29 mouse cellular contexts compared by ENCODE assay signal in the genomic region with DNA sequence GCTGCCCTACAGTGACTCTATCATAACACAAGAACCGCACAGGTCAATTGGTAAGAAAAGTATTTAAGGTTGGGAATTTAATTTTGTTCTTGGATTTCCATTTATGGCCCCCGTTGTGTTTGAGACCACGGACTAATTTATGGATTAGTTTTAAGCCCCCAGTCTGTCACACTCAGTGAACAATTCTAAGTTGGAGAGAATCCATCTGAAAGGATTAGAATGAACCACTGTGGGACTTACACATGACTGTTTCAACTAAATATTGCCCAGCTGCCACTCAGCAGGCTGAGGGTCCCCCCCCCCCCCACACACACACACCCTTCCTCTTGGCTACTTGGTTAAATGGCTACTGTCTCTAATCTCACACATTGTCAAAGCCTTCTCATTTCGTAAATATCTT.
A peak's percentile ranks its signal among the peaks of the same experiment; 100 is the strongest.
DNase-seq lines count a peak whose midpoint lies in the region; ATAC-seq and TF ChIP-seq lines count a peak whose summit lies in the region.
"Had no signal": no experiment of that assay in that cellular context is flagged by ENCODE, and none has a peak within 500 bp of the region (broad histone marks: within the 10 kb centered on the region; RNA-seq: fewer than 3 reads in every experiment).

No protein-coding gene starts in this region.

- TF ChIP-seq CTCF in hindbrain, postnatal 0 days (IDR thresholded peaks at IDR 0.05; ENCODE audit: low read depth) = no peak
- TF ChIP-seq CTCF in midbrain, postnatal 0 days (IDR thresholded peaks at IDR 0.05) = no peak

- WGBS in embryonic facial prominence, embryonic 12.5 days = 61% methylated on average over 4 of the region's 4 CpGs
- WGBS in embryonic facial prominence, embryonic 10.5 days = 82% methylated on average over 4 of the region's 4 CpGs
- WGBS in hindbrain, postnatal 0 days = 67% methylated on average over 4 of the region's 4 CpGs
- 88% methylated on average over 4 of the region's 4 CpGs for WGBS in hindbrain, embryonic 12.5 days
- 50% methylated on average over 4 of the region's 4 CpGs for WGBS in midbrain, embryonic 11.5 days
- 47% methylated on average over 4 of the region's 4 CpGs for WGBS in midbrain, postnatal 0 days

- H3K9me3 ChIP-seq in embryonic facial prominence, embryonic 12.5 days = no peaks in the 10 kb centered on the region
- no peaks in the 10 kb centered on the region for H3K9me3 ChIP-seq in embryonic facial prominence, embryonic 10.5 days
- no peaks in the 10 kb centered on the region for H3K9me3 ChIP-seq in hindbrain, postnatal 0 days (ENCODE audit: low read length)
- H3K9me3 ChIP-seq in hindbrain, embryonic 12.5 days (replicated peaks) = no peaks in the 10 kb centered on the region
- no peaks in the 10 kb centered on the region for H3K9me3 ChIP-seq in midbrain, embryonic 11.5 days (ENCODE audit: control insufficient read depth, low read length)
- H3K9me3 ChIP-seq in midbrain, postnatal 0 days (ENCODE audit: low read length) = no peaks in the 10 kb centered on the region
- H3K9me3 ChIP-seq: heart, embryonic 12.5 days; lung, embryonic 15.5 days; neural tube, embryonic 13.5 days; stomach, embryonic 15.5 days had no signal

- 0 out of 2 replicates have a peak overlapping the region, but pooled peaks have one; percentile 17 for H3K27ac ChIP-seq in embryonic facial prominence, embryonic 12.5 days
- no peak overlapping the region for H3K27ac ChIP-seq in embryonic facial prominence, embryonic 10.5 days (replicated peaks)
- no peak overlapping the region for H3K27ac ChIP-seq in hindbrain, postnatal 0 days
- H3K27ac ChIP-seq in hindbrain, embryonic 12.5 days = no peak overlapping the region
- no peak overlapping the region; the same call in 1 of the 2 replicates for H3K27ac ChIP-seq in midbrain, embryonic 11.5 days (ENCODE audit: low read depth, low read length)
- no peak overlapping the region for H3K27ac ChIP-seq in midbrain, postnatal 0 days (ENCODE audit: low read depth, low read length)
- H3K27ac ChIP-seq: hindbrain, embryonic 14.5 days; lung, embryonic 15.5 days; neural tube, embryonic 13.5 days; stomach, embryonic 15.5 days had no signal

- H3K27me3 ChIP-seq in embryonic facial prominence, embryonic 12.5 days = no peaks in the 10 kb centered on the region
- H3K27me3 ChIP-seq in embryonic facial prominence, embryonic 10.5 days (replicated peaks; ENCODE audit: low read depth, poor library complexity, severe bottlenecking) = no peaks in the 10 kb centered on the region
- no peaks in the 10 kb centered on the region for H3K27me3 ChIP-seq in hindbrain, postnatal 0 days (ENCODE audit: insufficient read depth, low read length)
- no peaks in the 10 kb centered on the region for H3K27me3 ChIP-seq in hindbrain, embryonic 12.5 days
- no peaks in the 10 kb centered on the region for H3K27me3 ChIP-seq in midbrain, embryonic 11.5 days (ENCODE audit: control insufficient read depth, insufficient read depth, low read length)
- no peaks in the 10 kb centered on the region for H3K27me3 ChIP-seq in midbrain, postnatal 0 days (ENCODE audit: insufficient read depth, low read length)
- H3K27me3 ChIP-seq: CH12.LX; heart, embryonic 12.5 days; lung, embryonic 15.5 days; neural tube, embryonic 13.5 days; stomach, embryonic 15.5 days had no signal

- H3K4me1 ChIP-seq in embryonic facial prominence, embryonic 12.5 days = peaks cover 17% of the 10 kb centered on the region
- H3K4me1 ChIP-seq in embryonic facial prominence, embryonic 10.5 days = peaks cover 22% of the 10 kb centered on the region
- H3K4me1 ChIP-seq in hindbrain, postnatal 0 days (ENCODE audit: insufficient read depth, low read length) = 0 out of 2 replicates have a peak, but pooled peaks cover 5% of the 10 kb centered on the region
- peaks cover 21% of the 10 kb centered on the region for H3K4me1 ChIP-seq in hindbrain, embryonic 12.5 days
- peaks cover 29% of the 10 kb centered on the region for H3K4me1 ChIP-seq in midbrain, embryonic 11.5 days (ENCODE audit: control insufficient read depth, insufficient read depth, low read length)
- no peaks in the 10 kb centered on the region; the same call in 1 of the 2 replicates for H3K4me1 ChIP-seq in midbrain, postnatal 0 days (ENCODE audit: insufficient read depth, low read length)
- H3K4me1 ChIP-seq: stomach, embryonic 15.5 days had no signal

- no peak overlapping the region for H3K4me2 ChIP-seq in embryonic facial prominence, embryonic 12.5 days (replicated peaks)
- H3K4me2 ChIP-seq in hindbrain, postnatal 0 days (ENCODE audit: low read depth, low read length) = no peak overlapping the region
- H3K4me2 ChIP-seq in hindbrain, embryonic 12.5 days (replicated peaks) = no peak overlapping the region
- no peak overlapping the region for H3K4me2 ChIP-seq in midbrain, embryonic 11.5 days
- H3K4me2 ChIP-seq in midbrain, postnatal 0 days (ENCODE audit: low read depth, low read length, poor library complexity, severe bottlenecking) = no peak overlapping the region
- H3K4me2 ChIP-seq: heart, embryonic 12.5 days; hindbrain, embryonic 14.5 days; liver, embryonic 11.5 days; lung, embryonic 15.5 days; neural tube, embryonic 13.5 days; stomach, embryonic 15.5 days had no signal

- ATAC-seq in embryonic facial prominence, embryonic 12.5 days (ENCODE audit: insufficient number of reproducible peaks, insufficient read depth, low FRiP score, low TSS enrichment) = no peak
- no peak for ATAC-seq in hindbrain, postnatal 0 days
- no peak for ATAC-seq in hindbrain, embryonic 12.5 days (ENCODE audit: low FRiP score)
- no peak for ATAC-seq in midbrain, embryonic 11.5 days (ENCODE audit: low FRiP score)
- no peak for ATAC-seq in midbrain, postnatal 0 days (ENCODE audit: low FRiP score)
- ATAC-seq: activated CD4-positive, CD25-positive, alpha-beta regulatory T cell, adult 4 months; inflammation-experienced regulatory T-cells, adult 6 months had no signal

- H3K4me3 ChIP-seq in embryonic facial prominence, embryonic 12.5 days = no peak overlapping the region
- H3K4me3 ChIP-seq in embryonic facial prominence, embryonic 10.5 days = no peak overlapping the region
- no peak overlapping the region for H3K4me3 ChIP-seq in hindbrain, postnatal 0 days (ENCODE audit: low read length)
- H3K4me3 ChIP-seq in hindbrain, embryonic 12.5 days = no peak overlapping the region
- no peak overlapping the region for H3K4me3 ChIP-seq in midbrain, embryonic 11.5 days (ENCODE audit: low read depth, low read length)
- H3K4me3 ChIP-seq in midbrain, postnatal 0 days (ENCODE audit: low read depth, low read length) = no peak overlapping the region
- H3K4me3 ChIP-seq: erythroblast, embryonic 14.5 days; heart, embryonic 12.5 days; lung, embryonic 15.5 days; neural tube, embryonic 13.5 days; stomach, embryonic 15.5 days had no signal

- no peak for DNase-seq in embryonic facial prominence, embryonic 10.5 days (ENCODE audit: low spot score)
- peak; percentile 51 for DNase-seq in hindbrain, postnatal 0 days (ENCODE audit: low spot score)
- peak; percentile 82 for DNase-seq in midbrain, embryonic 11.5 days (ENCODE audit: low spot score, missing footprints)
- peak; percentile 60 for DNase-seq in midbrain, postnatal 0 days (ENCODE audit: low spot score)
- DNase-seq in heart, adult 8-10 months (ENCODE audit: low spot score) = no peak
- DNase-seq: adrenal gland, adult 2 months; cerebellum, adult 11 months; cerebellum, adult 9-10 months; cerebellum, postnatal 36 days; gastrocnemius, postnatal 14 days; heart, adult 18-20 months; heart, postnatal 4 days; kidney, adult 11 months; kidney, postnatal 14 days; layer of hippocampus, adult 9-11 months; right cerebral cortex, postnatal 25 days; thymus, postnatal 14 days had no signal

- no peak overlapping the region for H3K9ac ChIP-seq in embryonic facial prominence, embryonic 12.5 days
- no peak overlapping the region for H3K9ac ChIP-seq in hindbrain, postnatal 0 days (replicated peaks; ENCODE audit: low read length)
- H3K9ac ChIP-seq in hindbrain, embryonic 12.5 days = no peak overlapping the region
- H3K9ac ChIP-seq in midbrain, embryonic 11.5 days (ENCODE audit: low read length) = no peak overlapping the region
- no peak overlapping the region for H3K9ac ChIP-seq in midbrain, postnatal 0 days (replicated peaks; ENCODE audit: low read length, poor library complexity, severe bottlenecking)
- H3K9ac ChIP-seq: heart, embryonic 12.5 days; hindbrain, embryonic 14.5 days; lung, embryonic 15.5 days; neural tube, embryonic 13.5 days; stomach, embryonic 15.5 days had no signal

- H3K36me3 ChIP-seq in embryonic facial prominence, embryonic 12.5 days = no peaks in the 10 kb centered on the region
- peaks cover 22% of the 10 kb centered on the region; the same call in 1 of the 2 replicates for H3K36me3 ChIP-seq in embryonic facial prominence, embryonic 10.5 days (replicated peaks)
- H3K36me3 ChIP-seq in hindbrain, postnatal 0 days (ENCODE audit: insufficient read depth, low read length) = peaks cover under 1% of the 10 kb centered on the region; the same call in 1 of the 2 replicates
- no peaks in the 10 kb centered on the region for H3K36me3 ChIP-seq in hindbrain, embryonic 12.5 days
- no peaks in the 10 kb centered on the region for H3K36me3 ChIP-seq in midbrain, embryonic 11.5 days (ENCODE audit: control insufficient read depth, insufficient read depth, low read length)
- H3K36me3 ChIP-seq in midbrain, postnatal 0 days (ENCODE audit: insufficient read depth, low read length) = 0 out of 2 replicates have a peak, but pooled peaks cover 4% of the 10 kb centered on the region
- H3K36me3 ChIP-seq: heart, embryonic 12.5 days; lung, embryonic 15.5 days; neural tube, embryonic 13.5 days; stomach, embryonic 15.5 days had no signal

Comparison
In these comparisons a context has a peak if more than half of its experiments do, and no peak if none do; other contexts are left out.
1. DNase-seq: peak in hindbrain, postnatal 0 days (single experiment), midbrain, embryonic 11.5 days (single experiment) and midbrain, postnatal 0 days (single experiment); none in embryonic facial prominence, embryonic 10.5 days (single experiment) and heart, adult 8-10 months (single experiment).